Mouse (Mus musculus): Measurements from ENCODE around the gene Gm9573. TPM values are rescaled to one million over a fixed set of nuclear protein-coding genes. Genes with fewer than 3 reads are reported as not detected.

Gene Gm9573
- polyA plus RNA-seq, 1 experiment = not detected

- TF ChIP-seq POLR2A (IDR thresholded peaks at IDR 0.05; ENCODE audit: borderline replicate concordance, insufficient read depth, low read length) (no peak), CTCF (IDR thresholded peaks at IDR 0.05; ENCODE audit: borderline replicate concordance, insufficient read depth, low read depth, low read length) (peak; percentile 9; the same call in 1 of the 2 replicates)
- H3K27me3 ChIP-seq (ENCODE audit: control insufficient read depth, insufficient read depth, low read length) = no peaks in the 10 kb centered on the region
- DNase-seq = no peak
- no peak overlapping the region for H3K4me3 ChIP-seq (replicated peaks; ENCODE audit: insufficient read depth, low read depth, low read length)
- no peak overlapping the region for H3K27ac ChIP-seq (ENCODE audit: insufficient read depth, low read length)
- 93% methylated on average over 1 of the region's 1 CpGs for WGBS
- H3K4me1 ChIP-seq (ENCODE audit: control insufficient read depth, insufficient read depth, low read length) = peaks cover 3% of the 10 kb centered on the region; the same call in 1 of the 2 replicates
These were observed 43.5 kb downstream of the Gm9573 start for GRCm38 (mm10) chr17:35582900-35583299.

DNA sequence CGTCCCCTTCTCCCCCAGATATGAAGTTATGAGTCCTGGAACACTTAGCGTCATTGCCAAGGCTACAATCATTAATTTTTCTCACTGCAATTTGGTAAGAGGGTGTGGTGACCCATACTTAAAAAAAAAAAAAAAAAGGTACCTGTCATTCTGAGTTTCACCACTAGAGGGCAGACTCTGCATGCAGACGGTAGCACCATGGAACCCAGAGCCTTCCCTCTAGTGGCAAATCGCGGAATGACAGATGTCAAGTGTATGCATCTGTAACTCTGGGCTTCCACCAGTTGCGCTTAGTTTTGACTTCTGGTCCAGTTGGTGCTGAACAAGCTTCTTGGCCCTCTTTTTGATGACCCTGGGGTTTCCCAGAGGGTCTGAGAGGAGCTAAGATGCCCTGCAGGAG is 48.2 kb downstream of the Gm9573 start:
- no peak overlapping the region for H3K27ac ChIP-seq (ENCODE audit: insufficient read depth, low read length)
- no peak overlapping the region for H3K4me3 ChIP-seq (replicated peaks; ENCODE audit: insufficient read depth, low read depth, low read length)
- H3K27me3 ChIP-seq (ENCODE audit: control insufficient read depth, insufficient read depth, low read length) = no peaks in the 10 kb centered on the region
- DNase-seq = peak; percentile 57 to 69
- WGBS = 20% methylated on average over 6 of the region's 6 CpGs
- no peaks in the 10 kb centered on the region for H3K4me1 ChIP-seq (ENCODE audit: control insufficient read depth, insufficient read depth, low read length)
- TF ChIP-seq POLR2A (IDR thresholded peaks at IDR 0.05; ENCODE audit: borderline replicate concordance, insufficient read depth, low read length) (no peak), CTCF (IDR thresholded peaks at IDR 0.05; ENCODE audit: borderline replicate concordance, insufficient read depth, low read depth, low read length) (peak; percentile 96)

- Histone ChIP-seq H3K27me3 (ENCODE audit: control insufficient read depth, insufficient read depth, low read length) (no peaks in the 10 kb centered on the region), H3K4me1 (ENCODE audit: control insufficient read depth, insufficient read depth, low read length) (no peaks in the 10 kb centered on the region), H3K27ac (ENCODE audit: insufficient read depth, low read length) (no peak overlapping the region), H3K4me3 (replicated peaks; ENCODE audit: insufficient read depth, low read depth, low read length) (no peak overlapping the region)
- DNase-seq = no peak
- WGBS = 97% methylated on average over 7 of the region's 7 CpGs
- TF ChIP-seq POLR2A (IDR thresholded peaks at IDR 0.05; ENCODE audit: borderline replicate concordance, insufficient read depth, low read length) (no peak), CTCF (IDR thresholded peaks at IDR 0.05; ENCODE audit: borderline replicate concordance, insufficient read depth, low read depth, low read length) (no peak)
These were observed 55.0 kb downstream of the Gm9573 start for GRCm38 (mm10) chr17:35571477-35571876.

GRCm38 (mm10) chr17:35570836-35571235 is 55.6 kb downstream of the Gm9573 start:
- no peak for DNase-seq
- no peak for TF ChIP-seq CTCF (IDR thresholded peaks at IDR 0.05; ENCODE audit: borderline replicate concordance, insufficient read depth, low read depth, low read length)
- TF ChIP-seq POLR2A (IDR thresholded peaks at IDR 0.05; ENCODE audit: borderline replicate concordance, insufficient read depth, low read length) = no peak
- Histone ChIP-seq H3K4me1 (ENCODE audit: control insufficient read depth, insufficient read depth, low read length) (no peaks in the 10 kb centered on the region), H3K27ac (ENCODE audit: insufficient read depth, low read length) (no peak overlapping the region), H3K4me3 (replicated peaks; ENCODE audit: insufficient read depth, low read depth, low read length) (no peak overlapping the region), H3K27me3 (ENCODE audit: control insufficient read depth, insufficient read depth, low read length) (no peaks in the 10 kb centered on the region)
- 66% methylated on average over 14 of the region's 14 CpGs for WGBS

DNA sequence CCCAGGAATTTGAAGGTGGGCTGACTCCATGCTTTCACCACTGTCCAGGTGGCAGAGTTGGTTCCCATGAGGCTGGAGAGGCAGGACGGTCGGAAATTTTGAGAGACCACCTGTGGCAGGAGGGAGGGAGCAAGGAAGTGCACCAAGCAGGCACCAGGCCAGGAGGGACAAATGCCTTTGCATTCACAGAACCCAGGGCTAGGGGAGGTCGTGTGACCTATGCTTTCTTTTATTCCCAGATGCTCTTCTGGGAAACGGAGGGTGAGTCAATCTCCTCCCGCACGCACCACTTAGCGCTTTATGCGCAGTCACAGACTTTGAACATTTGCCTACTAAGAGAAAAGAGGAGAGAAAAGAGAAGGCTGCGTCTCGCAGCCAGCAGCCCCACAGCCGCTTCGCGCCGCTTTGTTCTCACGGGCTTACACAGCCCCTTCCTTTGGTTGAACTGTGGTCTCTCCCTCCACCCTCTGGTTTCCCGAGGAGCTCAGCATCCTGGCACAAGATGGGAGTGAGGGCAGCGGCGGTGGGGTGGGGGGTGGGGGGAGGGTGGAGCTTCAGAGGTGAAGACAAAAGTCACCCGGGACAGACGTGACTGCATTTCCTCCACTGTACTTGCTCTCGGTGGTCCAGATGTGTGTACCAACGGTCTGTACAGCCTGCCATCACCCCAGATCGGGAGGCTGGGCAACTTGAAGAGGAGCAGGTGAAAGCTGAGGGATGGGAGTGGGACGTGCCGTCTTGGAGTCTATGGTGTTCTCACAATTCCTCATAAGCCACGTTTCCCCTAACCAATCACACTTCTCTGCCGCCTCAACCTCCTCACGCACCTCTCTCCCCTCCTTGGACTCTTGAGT is 57.1 kb downstream of the Gm9573 start:
- Histone ChIP-seq H3K27me3 (ENCODE audit: control insufficient read depth, insufficient read depth, low read length) (no peaks in the 10 kb centered on the region), H3K4me1 (ENCODE audit: control insufficient read depth, insufficient read depth, low read length) (no peaks in the 10 kb centered on the region), H3K27ac (ENCODE audit: insufficient read depth, low read length) (no peak overlapping the region), H3K4me3 (replicated peaks; ENCODE audit: insufficient read depth, low read depth, low read length) (no peak overlapping the region)
- DNase-seq = no peak
- WGBS = 8% methylated on average over 28 of the region's 28 CpGs
- TF ChIP-seq CTCF (IDR thresholded peaks at IDR 0.05; ENCODE audit: borderline replicate concordance, insufficient read depth, low read depth, low read length) (no peak), POLR2A (IDR thresholded peaks at IDR 0.05; ENCODE audit: borderline replicate concordance, insufficient read depth, low read length) (no peak)

Other genes with a start within 250 kb of the Gm9573 start
- 5.1 and 7.0 TPM in 2 replicates for gene H2-Q4, start 247.0 kb downstream of the Gm9573 start, polyA plus RNA-seq (2012; rRNA removed)
- 0.90 and 1.4 TPM in 2 replicates for gene H2-Q6, start 201.8 kb downstream of the Gm9573 start, polyA plus RNA-seq (2012; rRNA removed)
- gene H2-Q7, start 187.5 kb downstream of the Gm9573 start, polyA plus RNA-seq (2012; rRNA removed) = 1.9 and 2.6 TPM in 2 replicates
- 0.06 and 0.11 TPM in 2 replicates for gene H2-Q10, start 156.5 kb downstream of the Gm9573 start, polyA plus RNA-seq (2012; rRNA removed)
- not detected in 2 replicates for gene Pou5f1, start 120.6 kb downstream of the Gm9573 start, polyA plus RNA-seq (2012; rRNA removed)
- gene Tcf19, start 109.8 kb downstream of the Gm9573 start, polyA plus RNA-seq (2012; rRNA removed) = 5.7 and 6.7 TPM in 2 replicates
- gene Cchcr1, start 109.5 kb downstream of the Gm9573 start, polyA plus RNA-seq (2012; rRNA removed) = 6.5 and 9.6 TPM in 2 replicates
- not detected in 2 replicates for gene Psors1c2, start 93.4 kb downstream of the Gm9573 start, polyA plus RNA-seq (2012; rRNA removed)
- gene Cdsn, start 74.5 kb downstream of the Gm9573 start, polyA plus RNA-seq (2012; rRNA removed) = 0.05 and 0.16 TPM in 2 replicates
- gene 2300002M23Rik, start 59.2 kb downstream of the Gm9573 start, polyA plus RNA-seq (2012; rRNA removed) = not detected in 2 replicates
- gene Sfta2, start 25.1 kb downstream of the Gm9573 start, polyA plus RNA-seq (2012; rRNA removed) = not detected in 2 replicates
- not detected in 2 replicates for gene Mucl3, start 17.1 kb upstream of the Gm9573 start, polyA plus RNA-seq (2012; rRNA removed)
- 35.5 and 35.9 TPM in 2 replicates for gene Vars2, start 41.0 kb upstream of the Gm9573 start, polyA plus RNA-seq (2012; rRNA removed)
- gene Gtf2h4, start 47.1 kb upstream of the Gm9573 start, polyA plus RNA-seq (2012; rRNA removed) = 30.7 and 34.8 TPM in 2 replicates
- 76.7 and 76.9 TPM in 2 replicates for gene Ddr1, start 78.0 kb upstream of the Gm9573 start, polyA plus RNA-seq (2012; rRNA removed)
- 22.6 and 25.2 TPM in 2 replicates for gene Ier3, start 195.0 kb upstream of the Gm9573 start, polyA plus RNA-seq (2012; rRNA removed)
- 129 and 140 TPM in 2 replicates for gene Flot1, start 196.6 kb upstream of the Gm9573 start, polyA plus RNA-seq (2012; rRNA removed)
- 320 TPM in 2 replicates for gene Tubb5, start 211.7 kb upstream of the Gm9573 start, polyA plus RNA-seq (2012; rRNA removed)
- gene Mdc1, start 214.9 kb upstream of the Gm9573 start, polyA plus RNA-seq (2012; rRNA removed) = 12.1 and 16.1 TPM in 2 replicates
- 8.6 and 12.0 TPM in 2 replicates for gene Nrm, start 234.7 kb upstream of the Gm9573 start, polyA plus RNA-seq (2012; rRNA removed)
- gene Ppp1r18, start 239.0 kb upstream of the Gm9573 start, polyA plus RNA-seq (2012; rRNA removed) = 8.7 and 9.7 TPM in 2 replicates

Measured in cerebellum, adult 2 months (tissue).